In the genomic region with DNA sequence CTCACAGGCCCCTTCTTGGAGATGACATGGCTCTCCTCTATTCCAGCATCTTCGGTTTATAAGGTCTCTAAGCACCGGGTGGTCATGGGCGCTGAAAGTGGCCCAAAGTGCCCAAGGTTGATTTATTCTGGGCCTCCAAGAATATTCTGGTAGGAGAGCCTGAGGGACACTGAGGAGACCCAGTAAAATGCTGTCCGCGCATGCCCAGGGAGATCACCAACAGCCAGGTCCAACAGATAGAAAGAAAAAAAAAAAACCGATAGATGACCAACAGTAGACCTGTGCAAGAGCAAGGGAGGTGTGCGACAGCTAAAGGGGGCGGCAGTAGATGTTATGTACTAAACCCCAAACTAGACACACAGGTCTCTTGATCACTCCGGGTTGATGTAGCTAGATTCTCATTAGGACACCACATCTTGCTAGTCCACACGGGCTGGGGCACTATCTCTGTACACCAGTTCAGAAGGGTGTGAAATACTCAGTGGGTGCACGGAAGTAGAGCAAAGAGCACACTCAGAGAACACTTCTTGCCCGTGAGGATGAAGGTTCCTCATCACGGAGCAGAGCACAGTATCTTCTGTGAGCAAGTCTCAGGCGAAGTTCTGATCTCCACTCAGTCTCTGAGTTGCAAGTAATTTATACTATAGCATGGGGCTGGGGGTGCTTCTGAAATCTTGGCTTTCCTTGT, we compare ENCODE assay signal across 19 mouse cellular contexts. TPM values are rescaled to one million over a fixed set of nuclear protein-coding genes. Genes with fewer than 3 reads are reported as not detected.
DNase-seq lines count a peak whose midpoint lies in the region; ATAC-seq and TF ChIP-seq lines count a peak whose summit lies in the region.
"Had no signal": no experiment of that assay in that cellular context is flagged by ENCODE, and none has a peak within 500 bp of the region (broad histone marks: within the 10 kb centered on the region; RNA-seq: fewer than 3 reads in every experiment).

No protein-coding gene starts in this region.

- TF ChIP-seq POLR2A in limb, embryonic 14.5 days (IDR thresholded peaks at IDR 0.05; ENCODE audit: borderline replicate concordance, extremely low read depth, insufficient read depth, insufficient read length) = no peak

- no peak overlapping the region for H3K9ac ChIP-seq in hindbrain, embryonic 11.5 days (ENCODE audit: low read depth, low read length)
- H3K9ac ChIP-seq in hindbrain, embryonic 13.5 days = no peak overlapping the region
- H3K9ac ChIP-seq in neural tube, embryonic 12.5 days = no peak overlapping the region
- no peak overlapping the region for H3K9ac ChIP-seq in neural tube, embryonic 15.5 days (replicated peaks)
- H3K9ac ChIP-seq in embryonic facial prominence, embryonic 13.5 days = peak overlapping the region; percentile 76
- H3K9ac ChIP-seq in limb, embryonic 14.5 days (ENCODE audit: low read depth, low read length, severe bottlenecking) = no peak overlapping the region
- H3K9ac ChIP-seq: forebrain, embryonic 15.5 days; heart, embryonic 13.5 days; hindbrain, embryonic 15.5 days had no signal

- no peaks in the 10 kb centered on the region; the same call in 1 of the 2 replicates for H3K4me1 ChIP-seq in hindbrain, embryonic 11.5 days (replicated peaks; ENCODE audit: control insufficient read depth, insufficient read depth, low read length)
- peaks cover 25% of the 10 kb centered on the region for H3K4me1 ChIP-seq in hindbrain, embryonic 13.5 days (replicated peaks)
- H3K4me1 ChIP-seq in neural tube, embryonic 12.5 days = peaks cover 25% of the 10 kb centered on the region
- peaks cover 20% of the 10 kb centered on the region for H3K4me1 ChIP-seq in neural tube, embryonic 15.5 days
- peaks cover 44% of the 10 kb centered on the region for H3K4me1 ChIP-seq in embryonic facial prominence, embryonic 13.5 days
- peaks cover 6% of the 10 kb centered on the region; the same call in 1 of the 2 replicates for H3K4me1 ChIP-seq in limb, embryonic 14.5 days (ENCODE audit: control insufficient read depth, insufficient read depth, low read length)

- H3K4me3 ChIP-seq in hindbrain, embryonic 11.5 days (ENCODE audit: low read depth, low read length) = no peak overlapping the region
- H3K4me3 ChIP-seq in hindbrain, embryonic 13.5 days = no peak overlapping the region
- no peak overlapping the region for H3K4me3 ChIP-seq in neural tube, embryonic 12.5 days
- H3K4me3 ChIP-seq in neural tube, embryonic 15.5 days (replicated peaks) = no peak overlapping the region
- peak overlapping the region; percentile 49 for H3K4me3 ChIP-seq in embryonic facial prominence, embryonic 13.5 days
- peak overlapping the region; percentile 37; the same call in 1 of the 2 replicates for H3K4me3 ChIP-seq in limb, embryonic 14.5 days (replicated peaks; ENCODE audit: low read length)
- H3K4me3 ChIP-seq: forebrain, embryonic 15.5 days; hindbrain, embryonic 15.5 days had no signal

- DNase-seq in hindbrain, embryonic 11.5 days (ENCODE audit: low spot score) = peak; percentile 54
- no peak for DNase-seq in limb, embryonic 14.5 days (ENCODE audit: low spot score)
- no peak for DNase-seq in urinary bladder, postnatal 25 days (ENCODE audit: low spot score)
- DNase-seq: adrenal gland, postnatal 10 days; cerebellum, adult 11 months; cerebellum, adult 8-10 months; gastrocnemius, postnatal 36 days; heart, adult 11 months had no signal

- ATAC-seq in hindbrain, embryonic 11.5 days (ENCODE audit: low FRiP score) = no peak
- ATAC-seq in hindbrain, embryonic 13.5 days (ENCODE audit: low FRiP score) = no peak
- ATAC-seq in neural tube, embryonic 12.5 days (ENCODE audit: low FRiP score, low read depth) = no peak
- no peak for ATAC-seq in neural tube, embryonic 15.5 days (ENCODE audit: low FRiP score)
- ATAC-seq in embryonic facial prominence, embryonic 13.5 days (ENCODE audit: insufficient number of reproducible peaks, insufficient read depth, low FRiP score, low TSS enrichment, low read depth) = no peak
- no peak for ATAC-seq in limb, embryonic 14.5 days (ENCODE audit: low FRiP score, low read depth)
- no peak for ATAC-seq in erythroblast, adult 5-6 weeks (replicated peaks; ENCODE audit: low FRiP score, poor library complexity, severe bottlenecking)
- ATAC-seq: forebrain, embryonic 15.5 days had no signal

- 6% methylated on average over 14 of the region's 14 CpGs for WGBS in hindbrain, embryonic 11.5 days
- WGBS in hindbrain, embryonic 13.5 days = 3% methylated on average over 14 of the region's 14 CpGs
- 4% methylated on average over 14 of the region's 14 CpGs for WGBS in neural tube, embryonic 12.5 days
- WGBS in neural tube, embryonic 15.5 days = 8% methylated on average over 14 of the region's 14 CpGs
- 6% methylated on average over 14 of the region's 14 CpGs for WGBS in embryonic facial prominence, embryonic 13.5 days
- WGBS in limb, embryonic 14.5 days = 9% methylated on average over 14 of the region's 14 CpGs

- H3K9me3 ChIP-seq in hindbrain, embryonic 11.5 days (ENCODE audit: control insufficient read depth, low read length) = no peaks in the 10 kb centered on the region
- H3K9me3 ChIP-seq in hindbrain, embryonic 13.5 days = no peaks in the 10 kb centered on the region
- H3K9me3 ChIP-seq in neural tube, embryonic 12.5 days = no peaks in the 10 kb centered on the region
- H3K9me3 ChIP-seq in neural tube, embryonic 15.5 days (replicated peaks) = 0 out of 2 replicates have a peak, but pooled peaks cover 3% of the 10 kb centered on the region
- H3K9me3 ChIP-seq in embryonic facial prominence, embryonic 13.5 days = no peaks in the 10 kb centered on the region
- no peaks in the 10 kb centered on the region for H3K9me3 ChIP-seq in limb, embryonic 14.5 days (ENCODE audit: control insufficient read depth, low read length)
- H3K9me3 ChIP-seq: forebrain, embryonic 15.5 days; heart, embryonic 13.5 days; hindbrain, embryonic 15.5 days had no signal

- no peaks in the 10 kb centered on the region for H3K36me3 ChIP-seq in hindbrain, embryonic 11.5 days (ENCODE audit: control insufficient read depth, insufficient read depth, low read length)
- H3K36me3 ChIP-seq in hindbrain, embryonic 13.5 days = no peaks in the 10 kb centered on the region
- H3K36me3 ChIP-seq in neural tube, embryonic 12.5 days = no peaks in the 10 kb centered on the region
- no peaks in the 10 kb centered on the region for H3K36me3 ChIP-seq in neural tube, embryonic 15.5 days
- no peaks in the 10 kb centered on the region for H3K36me3 ChIP-seq in embryonic facial prominence, embryonic 13.5 days
- H3K36me3 ChIP-seq in limb, embryonic 14.5 days (ENCODE audit: control insufficient read depth, insufficient read depth, low read length) = no peaks in the 10 kb centered on the region
- H3K36me3 ChIP-seq: forebrain, embryonic 15.5 days; heart, embryonic 13.5 days; hindbrain, embryonic 15.5 days had no signal

- H3K27ac ChIP-seq in hindbrain, embryonic 11.5 days (ENCODE audit: low read depth, low read length) = no peak overlapping the region
- H3K27ac ChIP-seq in hindbrain, embryonic 13.5 days = no peak overlapping the region
- H3K27ac ChIP-seq in neural tube, embryonic 12.5 days = no peak overlapping the region
- no peak overlapping the region for H3K27ac ChIP-seq in neural tube, embryonic 15.5 days (replicated peaks)
- peak overlapping the region; percentile 85 for H3K27ac ChIP-seq in embryonic facial prominence, embryonic 13.5 days
- H3K27ac ChIP-seq in limb, embryonic 14.5 days (replicated peaks; ENCODE audit: low read depth, low read length) = no peak overlapping the region
- H3K27ac ChIP-seq: forebrain, embryonic 15.5 days; heart, embryonic 13.5 days; hindbrain, embryonic 15.5 days had no signal

- H3K27me3 ChIP-seq in hindbrain, embryonic 11.5 days (ENCODE audit: control insufficient read depth, insufficient read depth, low read length) = peaks cover 98% of the 10 kb centered on the region
- H3K27me3 ChIP-seq in hindbrain, embryonic 13.5 days = peaks cover 100% of the 10 kb centered on the region
- H3K27me3 ChIP-seq in neural tube, embryonic 12.5 days (replicated peaks) = peaks cover 100% of the 10 kb centered on the region
- H3K27me3 ChIP-seq in neural tube, embryonic 15.5 days (replicated peaks) = peaks cover 99% of the 10 kb centered on the region
- peaks cover 99% of the 10 kb centered on the region for H3K27me3 ChIP-seq in embryonic facial prominence, embryonic 13.5 days
- peaks cover 97% of the 10 kb centered on the region for H3K27me3 ChIP-seq in limb, embryonic 14.5 days (ENCODE audit: control insufficient read depth, insufficient read depth, low read length)

- H3K4me2 ChIP-seq in hindbrain, embryonic 11.5 days (replicated peaks; ENCODE audit: low read depth, low read length) = no peak overlapping the region
- no peak overlapping the region for H3K4me2 ChIP-seq in hindbrain, embryonic 13.5 days
- H3K4me2 ChIP-seq in neural tube, embryonic 12.5 days (replicated peaks) = peak overlapping the region; percentile 21; the same call in 1 of the 2 replicates
- no peak overlapping the region for H3K4me2 ChIP-seq in neural tube, embryonic 15.5 days
- peak overlapping the region; percentile 63 for H3K4me2 ChIP-seq in embryonic facial prominence, embryonic 13.5 days
- no peak overlapping the region for H3K4me2 ChIP-seq in limb, embryonic 14.5 days (replicated peaks; ENCODE audit: low read depth, low read length, severe bottlenecking)
- H3K4me2 ChIP-seq: forebrain, embryonic 15.5 days; heart, embryonic 13.5 days; hindbrain, embryonic 15.5 days had no signal

RNA-seq across cellular contexts. Expression of a gene that starts 2.0 kb away (rescaled TPM):
- polyA plus RNA-seq in hindbrain, embryonic 11.5 days (2014; fragmentation: Nextera tagmentation; extraction: Ambion mirVana) = 1.4 and 2.5 TPM in 2 replicates
- 0.05 and 0.23 TPM in 2 replicates for polyA plus RNA-seq in hindbrain, embryonic 13.5 days (2015; fragmentation: Nextera tagmentation; extraction: Ambion mirVana)
- 2.9 and 4.8 TPM in 2 replicates for polyA plus RNA-seq in neural tube, embryonic 12.5 days (2016; fragmentation: Nextera tagmentation; extraction: Ambion mirVana)
- polyA plus RNA-seq in neural tube, embryonic 15.5 days (2015; fragmentation: Nextera tagmentation; extraction: Ambion mirVana) = 0.35 and 3.5 TPM in 2 replicates
- 13.5 and 17.7 TPM in 2 replicates for polyA plus RNA-seq in embryonic facial prominence, embryonic 13.5 days (2015; fragmentation: Nextera tagmentation; extraction: Ambion mirVana)
- polyA plus RNA-seq in limb, embryonic 14.5 days (2012; rRNA removed) = 8.3 and 14.1 TPM in 2 replicates
- 3.8 and 4.3 TPM in 2 replicates for polyA plus RNA-seq in limb, embryonic 14.5 days (2014; fragmentation: Nextera tagmentation; extraction: Ambion mirVana)
- not detected in 2 replicates for total RNA-seq in erythroblast, adult 5-6 weeks (2015; ENCODE audit: low replicate concordance)
- 0.84 TPM in 1 of 2 replicates, not detected in the other for total RNA-seq in erythroblast, adult 5-6 weeks (2017; ENCODE audit: low replicate concordance)
- total RNA-seq: adrenal gland, postnatal 10 days; adrenal gland, postnatal 4 days; common myeloid progenitor, adult 5-6 weeks; hematopoietic stem cell, adult 5-6 weeks had no signal
- polyA plus RNA-seq: forebrain, embryonic 15.5 days; hindbrain, embryonic 15.5 days had no signal

Comparison
In these comparisons a context has a peak if more than half of its experiments do, and no peak if none do; other contexts are left out.
1. H3K4me2 ChIP-seq: peak in neural tube, embryonic 12.5 days (single experiment) and embryonic facial prominence, embryonic 13.5 days (single experiment); none in hindbrain, embryonic 11.5 days (single experiment), hindbrain, embryonic 13.5 days (single experiment), neural tube, embryonic 15.5 days (single experiment) and limb, embryonic 14.5 days (single experiment).
2. H3K4me3 ChIP-seq: peak in embryonic facial prominence, embryonic 13.5 days (single experiment) and limb, embryonic 14.5 days (single experiment); none in hindbrain, embryonic 11.5 days (single experiment), hindbrain, embryonic 13.5 days (single experiment), neural tube, embryonic 12.5 days (single experiment) and neural tube, embryonic 15.5 days (single experiment).